ENCODE assay signal across 27 mouse cellular contexts in the genomic region with DNA sequence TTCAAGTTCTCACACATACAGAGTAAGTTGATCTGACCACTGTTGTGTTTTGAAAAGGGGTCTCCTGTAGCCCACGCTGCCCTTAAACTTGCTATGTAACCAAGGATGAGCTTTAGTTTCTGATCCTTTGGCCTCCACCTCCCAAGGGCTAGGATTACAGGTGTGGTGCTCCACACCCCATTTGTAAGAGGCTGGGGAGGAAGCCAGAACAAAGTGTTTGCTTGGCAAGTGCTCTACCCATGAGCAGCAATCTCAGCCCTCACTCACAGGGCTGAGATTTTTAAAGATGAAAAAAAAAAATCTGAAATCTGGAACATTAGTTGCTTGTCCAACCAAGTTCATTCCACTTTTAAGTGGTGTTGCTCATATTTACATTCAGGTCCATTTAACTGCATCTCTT.
DNase-seq lines count a peak whose midpoint lies in the region; ATAC-seq lines count a peak whose summit lies in the region.
"Had no signal": no experiment of that assay in that cellular context is flagged by ENCODE, and none has a peak within 500 bp of the region (broad histone marks: within the 10 kb centered on the region; RNA-seq: fewer than 3 reads in every experiment).

No protein-coding gene starts in this region.

- peak; percentile 48; the same call in 1 of the 2 replicates for ATAC-seq in lung, embryonic 16.5 days (ENCODE audit: low read depth)
- ATAC-seq: forebrain, embryonic 14.5 days; forebrain, postnatal 0 days; Patski had no signal

- H3K36me3 ChIP-seq in lung, embryonic 16.5 days (ENCODE audit: control insufficient read depth, insufficient read depth, low read length) = peaks cover 2% of the 10 kb centered on the region; the same call in 1 of the 2 replicates
- H3K36me3 ChIP-seq: G1E; hindbrain, embryonic 12.5 days; hindbrain, embryonic 15.5 days had no signal

- no peak overlapping the region for H3K4me2 ChIP-seq in lung, embryonic 16.5 days (ENCODE audit: low read depth, low read length)
- H3K4me2 ChIP-seq: embryonic facial prominence, embryonic 15.5 days; heart, embryonic 13.5 days; hindbrain, embryonic 12.5 days; hindbrain, embryonic 15.5 days had no signal

- H3K4me3 ChIP-seq in lung, embryonic 16.5 days (ENCODE audit: low read length) = no peak overlapping the region
- H3K4me3 ChIP-seq: embryonic facial prominence, embryonic 15.5 days; heart, adult 2 months; heart, embryonic 10.5 days; heart, embryonic 13.5 days; hindbrain, embryonic 12.5 days; hindbrain, embryonic 15.5 days had no signal

- no peak overlapping the region for H3K9ac ChIP-seq in lung, embryonic 16.5 days (ENCODE audit: low read length)
- H3K9ac ChIP-seq: embryonic facial prominence, embryonic 15.5 days; forebrain, postnatal 0 days; heart, embryonic 13.5 days; hindbrain, embryonic 12.5 days; hindbrain, embryonic 15.5 days had no signal

- 86% methylated on average over 1 of the region's 1 CpGs for WGBS in lung, embryonic 16.5 days

- H3K9me3 ChIP-seq in lung, embryonic 16.5 days (ENCODE audit: control insufficient read depth, low read length) = peaks cover 4% of the 10 kb centered on the region; the same call in 1 of the 2 replicates
- H3K9me3 ChIP-seq: embryonic facial prominence, embryonic 15.5 days; heart, embryonic 10.5 days; hindbrain, embryonic 12.5 days; hindbrain, embryonic 15.5 days had no signal

- peak overlapping the region; percentile 67 for H3K27ac ChIP-seq in lung, embryonic 16.5 days (ENCODE audit: low read length)
- H3K27ac ChIP-seq: embryonic facial prominence, embryonic 15.5 days; heart, adult 2 months; heart, embryonic 10.5 days; heart, embryonic 13.5 days; hindbrain, embryonic 12.5 days; hindbrain, embryonic 15.5 days had no signal

- H3K27me3 ChIP-seq in lung, embryonic 16.5 days (ENCODE audit: control insufficient read depth, insufficient read depth, low read depth, low read length) = no peaks in the 10 kb centered on the region
- H3K27me3 ChIP-seq: CH12.LX; embryonic facial prominence, embryonic 15.5 days; heart, embryonic 13.5 days; hindbrain, embryonic 12.5 days; hindbrain, embryonic 15.5 days; Patski had no signal

- H3K4me1 ChIP-seq in lung, embryonic 16.5 days (replicated peaks; ENCODE audit: control insufficient read depth, insufficient read depth, low read length) = peaks cover 38% of the 10 kb centered on the region

- peak; percentile 25 for DNase-seq in heart, adult 11 months
- no peak for DNase-seq in heart, postnatal 4 days
- peak; percentile 55 for DNase-seq in lung, postnatal 14 days
- DNase-seq in frontal cortex, postnatal 14 days (ENCODE audit: low spot score in 2 of 2) = no peak
- DNase-seq in cerebellum, postnatal 4 days (ENCODE audit: low spot score in 2 of 2) = no peak
- no peak for DNase-seq in urinary bladder, adult 18-20 months (ENCODE audit: low spot score in 2 of 2)
- DNase-seq: adrenal gland, postnatal 14 days; B cell, adult 2 months; cerebellum, adult 11 months; cerebellum, adult 2 months; cerebellum, adult 9-11 months; cerebellum, postnatal 25 days; embryo, embryonic 11 days; forebrain, postnatal 0 days; gastrocnemius, postnatal 25 days; heart, adult 2 months; heart, postnatal 14 days had no signal

Comparison
In these comparisons a context has a peak if more than half of its experiments do, and no peak if none do; other contexts are left out.
1. DNase-seq: peak in heart, adult 11 months (single experiment) and lung, postnatal 14 days (single experiment); none in heart, postnatal 4 days (single experiment), frontal cortex, postnatal 14 days (0 of 2), cerebellum, postnatal 4 days (0 of 2) and urinary bladder, adult 18-20 months (0 of 2).